Mouse (Mus musculus): ENCODE results near the gene Qser1.

The Qser1 gene

GRCm38 (mm10) chr2:104732562-104733256, 83.9 kb downstream of the Qser1 start:
- DNase-seq (ENCODE audit: low read depth), result no peak

DNA sequence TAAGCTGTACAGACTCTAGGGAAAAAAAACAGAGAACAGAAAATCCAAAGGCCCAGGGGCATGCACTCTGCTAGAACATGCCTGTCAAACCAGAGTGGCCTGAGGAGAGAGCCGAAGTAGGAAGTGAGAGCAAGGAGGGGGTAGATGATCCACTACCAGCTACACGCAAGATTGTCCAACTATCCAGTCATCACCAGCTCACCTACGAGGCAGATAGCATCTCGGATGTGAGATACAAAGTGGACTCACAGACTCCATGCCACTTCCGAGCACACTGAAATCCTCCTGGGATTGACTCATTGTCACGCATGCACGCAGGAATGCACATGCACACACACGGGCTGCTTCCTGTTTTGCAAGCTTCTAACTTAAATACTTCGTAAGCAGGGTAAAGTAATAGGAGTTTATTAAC, 84.5 kb downstream of the Qser1 start:
- no peak for DNase-seq (ENCODE audit: low read depth)

GRCm38 (mm10) chr2:104727369-104727768, 89.2 kb downstream of the Qser1 start:
- no peak for DNase-seq (ENCODE audit: low read depth)

GRCm38 (mm10) chr2:104722021-104722420, 94.5 kb downstream of the Qser1 start:
- no peak for DNase-seq (ENCODE audit: low read depth)

- no peak for DNase-seq (ENCODE audit: low read depth)
These were observed 98.7 kb downstream of the Qser1 start for GRCm38 (mm10) chr2:104717827-104718226.

DNA sequence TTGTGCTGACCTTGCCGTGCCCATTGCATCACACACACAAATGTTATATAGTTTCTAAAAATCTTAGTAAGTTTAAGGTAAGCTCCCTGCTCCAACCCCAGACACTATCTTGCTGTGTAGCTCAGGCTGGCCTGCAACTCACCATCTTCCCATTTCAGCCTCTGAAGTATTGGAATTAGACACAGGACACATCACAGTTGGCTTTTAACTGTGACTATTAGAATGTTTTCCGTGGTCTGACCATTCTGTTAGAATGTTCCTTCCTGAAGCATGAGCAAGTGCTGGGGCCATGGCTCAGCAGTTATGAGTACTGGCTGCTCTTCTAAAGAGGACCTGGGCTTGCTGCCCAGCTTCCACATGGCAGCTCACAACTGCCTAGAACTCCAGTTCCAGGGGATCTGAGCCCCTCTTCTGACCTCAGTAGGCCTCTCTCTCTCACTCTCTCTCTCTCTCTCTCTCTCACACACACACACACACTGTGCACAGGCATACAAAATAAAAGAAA, 99.3 kb downstream of the Qser1 start:
- no peak for DNase-seq (ENCODE audit: low read depth)

- DNase-seq (ENCODE audit: low read depth), result no peak
These were observed 100.3 kb downstream of the Qser1 start, which contains the start of gene Pin1rt1 for GRCm38 (mm10) chr2:104716279-104716678. Gene Pin1rt1, minus strand, starts transcription at chr2:104716379.

GRCm38 (mm10) chr2:104714254-104714691, 102.3 kb downstream of the Qser1 start:
- no peak for DNase-seq (ENCODE audit: low read depth)

- DNase-seq (ENCODE audit: low read depth), result no peak
These were observed 104.1 kb downstream of the Qser1 start for GRCm38 (mm10) chr2:104712486-104712809.

GRCm38 (mm10) chr2:104711585-104712485, 104.7 kb downstream of the Qser1 start, which contains the start of gene Tcp11l1:
Gene Tcp11l1, minus strand, starts transcription at chr2:104712169.
- peak; percentile 12 for DNase-seq (ENCODE audit: low read depth)

- DNase-seq (ENCODE audit: low read depth), result no peak
These were observed 105.7 kb downstream of the Qser1 start for GRCm38 (mm10) chr2:104710670-104711370.

DNA sequence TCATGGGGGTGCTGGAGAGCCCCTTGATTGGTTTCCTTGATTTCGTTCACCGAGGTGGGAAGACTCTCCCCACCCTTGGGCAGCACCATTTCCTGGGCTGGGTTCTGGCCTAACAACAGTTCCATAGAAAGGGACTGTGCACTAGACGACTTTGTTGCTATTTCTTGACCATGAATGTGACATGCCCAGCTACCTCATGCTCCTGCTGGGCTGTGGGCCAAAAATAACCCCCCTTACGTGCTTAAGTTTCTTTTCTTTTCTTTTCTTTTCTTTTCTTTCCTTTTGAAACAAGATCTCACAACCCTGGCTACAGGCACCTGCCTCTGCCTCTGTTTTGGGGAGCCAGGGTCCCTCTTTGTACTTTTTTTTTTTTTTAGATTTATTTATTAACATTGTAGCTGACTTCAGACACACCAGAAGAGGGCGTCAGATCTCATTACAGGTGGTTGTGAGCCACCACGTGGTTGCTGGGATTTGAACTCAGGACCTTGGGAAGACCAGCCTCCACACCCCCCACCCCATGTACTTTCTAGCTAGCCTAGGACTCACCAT, 106.7 kb downstream of the Qser1 start:
- no peak for DNase-seq (ENCODE audit: low read depth)
